Mouse (Mus musculus) CH12.LX (cell line): Measurements from ENCODE around the gene Hras. TPM values are rescaled to one million over a fixed set of nuclear protein-coding genes. Genes with fewer than 3 reads are reported as not detected.

Source experiments
- DNase-seq: peaks from one replicate; pipeline ENCODE4 v3.0.0-alpha.2; 2013; ENCODE audit errors: extremely low read depth
- H3K27ac ChIP-seq: 2 replicates; pipeline ENCODE4 v1.5.1; 2012; ENCODE audit warnings: low read depth, mild to moderate bottlenecking, control low read depth, moderate library complexity; ENCODE audit not compliant: insufficient read depth
- H3K27me3 ChIP-seq: replicated peaks from 2 replicates; pipeline ENCODE3; 2012; ENCODE audit warnings: inconsistent platforms
- H3K36me3 ChIP-seq, 2 experiments: replicated peaks in 1 of 2; 2 replicates each; pipeline versions ENCODE3 to v1.6.1; 2012; ENCODE audit warnings: inconsistent platforms in 1 of 2, low read length in 1 of 2, mild to moderate bottlenecking in 1 of 2, mixed read lengths in 1 of 2, moderate library complexity in 1 of 2; ENCODE audit not compliant: control insufficient read depth in 1 of 2, insufficient read depth in 1 of 2
- H3K4me1 ChIP-seq, 2 experiments: 2 replicates each; pipeline ENCODE4 v1.6.1; 2012; ENCODE audit warnings: inconsistent platforms in 1 of 2, moderate library complexity in 1 of 2; ENCODE audit not compliant: insufficient read depth in 2 of 2, control insufficient read depth in 1 of 2
- H3K4me2 ChIP-seq: 2 replicates; pipeline ENCODE4 v1.6.1; 2012; ENCODE audit warnings: low read depth, mild to moderate bottlenecking, control low read depth; ENCODE audit not compliant: poor library complexity, insufficient read depth, severe bottlenecking
- H3K4me3 ChIP-seq, 3 experiments: fragments of 150-350 bp in 1 of 3; sonication (generic) in 1 of 3; replicated peaks in 1 of 3; 2 replicates each; pipeline versions ENCODE3 to v1.5.1; 2011 to 2012; ENCODE audit warnings: low read depth in 2 of 3, low read length in 2 of 3, mild to moderate bottlenecking in 2 of 3, moderate library complexity in 2 of 3, control low read depth in 1 of 3, improper control_type of control experiment in 1 of 3, inconsistent platforms in 1 of 3, mixed read lengths in 1 of 3; ENCODE audit not compliant: poor library complexity in 1 of 3
- H3K79me2 ChIP-seq: replicated peaks from 2 replicates; pipeline ENCODE4 v1.6.1; 2012; ENCODE audit warnings: mild to moderate bottlenecking, moderate library complexity; ENCODE audit not compliant: control insufficient read depth, poor library complexity, insufficient read depth, severe bottlenecking; ENCODE audit errors: extremely low read depth
- H3K9ac ChIP-seq: 2 replicates; pipeline ENCODE4 v1.6.1; 2012; ENCODE audit warnings: low read depth, mild to moderate bottlenecking, control low read depth, moderate library complexity; ENCODE audit not compliant: insufficient read depth
- H3K9me3 ChIP-seq: replicated peaks from 2 replicates; pipeline ENCODE3; 2012; ENCODE audit warnings: low read length, inconsistent platforms, mixed read lengths
- BHLHE40 ChIP-seq: IDR thresholded peaks from 2 replicates; pipeline ENCODE4 v1.6.1; 2011; ENCODE audit warnings: mild to moderate bottlenecking, low read depth, low read length, improper control_type of control experiment
- CHD2 ChIP-seq: IDR thresholded peaks from 2 replicates; pipeline ENCODE4 v1.6.1; 2011; ENCODE audit warnings: low read length, improper control_type of control experiment
- CTCF ChIP-seq, 2 experiments: IDR thresholded peaks in 1 of 2; conservative IDR thresholded peaks in 1 of 2; 2 replicates each; pipeline ENCODE4 v1.5.1; 2011 to 2012; ENCODE audit warnings: low read depth in 2 of 2, low read length in 2 of 2, improper control_type of control experiment in 1 of 2, inconsistent platforms in 1 of 2, mild to moderate bottlenecking in 1 of 2, moderate library complexity in 1 of 2
- E2F4 ChIP-seq: IDR thresholded peaks from 2 replicates; pipeline ENCODE4 v1.6.1; 2011; ENCODE audit warnings: low read depth, low read length, improper control_type of control experiment; ENCODE audit not compliant: insufficient replicate concordance
- ELF1 ChIP-seq: IDR thresholded peaks from 2 replicates; pipeline ENCODE4 v1.6.1; 2014; ENCODE audit warnings: low read depth, mild to moderate bottlenecking, inconsistent platforms, low read length, improper control_type of control experiment
- EP300 ChIP-seq: IDR thresholded peaks from 2 replicates; pipeline ENCODE4 v1.6.1; 2011; ENCODE audit warnings: low read length, improper control_type of control experiment
- ETS1 ChIP-seq: conservative IDR thresholded peaks from 2 replicates; pipeline ENCODE4 v1.6.1; 2012; ENCODE audit warnings: low read depth, mild to moderate bottlenecking, inconsistent platforms, low read length, improper control_type of control experiment, moderate library complexity
- HCFC1 ChIP-seq: IDR thresholded peaks from 2 replicates; pipeline ENCODE4 v1.6.1; 2012; ENCODE audit warnings: low read depth, mild to moderate bottlenecking, inconsistent platforms, low read length, improper control_type of control experiment
- IRF4 ChIP-seq: IDR thresholded peaks from 2 replicates; pipeline ENCODE4 v1.6.1; 2014; ENCODE audit warnings: low read depth, mild to moderate bottlenecking, inconsistent platforms, low read length, improper control_type of control experiment
- JUN ChIP-seq: IDR thresholded peaks from 2 replicates; pipeline ENCODE4 v1.6.1; 2011; ENCODE audit warnings: low read depth, mild to moderate bottlenecking, low read length, improper control_type of control experiment, moderate library complexity; ENCODE audit not compliant: insufficient read depth
- KAT2A ChIP-seq: IDR thresholded peaks from 2 replicates; pipeline ENCODE4 v1.6.1; 2012; ENCODE audit warnings: low read length, improper control_type of control experiment, inconsistent platforms; ENCODE audit not compliant: insufficient replicate concordance
- MAX ChIP-seq: IDR thresholded peaks from 2 replicates; pipeline ENCODE4 v1.6.1; 2011; ENCODE audit warnings: low read length, improper control_type of control experiment
- MAZ ChIP-seq: IDR thresholded peaks from 2 replicates; pipeline ENCODE4 v1.6.1; 2012; ENCODE audit warnings: low read depth, mild to moderate bottlenecking, inconsistent platforms, low read length, improper control_type of control experiment, moderate library complexity
- MEF2A ChIP-seq: IDR thresholded peaks from 2 replicates; pipeline ENCODE4 v1.6.1; 2014; ENCODE audit warnings: low read depth, mild to moderate bottlenecking, inconsistent platforms, low read length, improper control_type of control experiment, borderline replicate concordance
- MXI1 ChIP-seq: IDR thresholded peaks from 2 replicates; pipeline ENCODE4 v1.6.1; 2011; ENCODE audit warnings: mild to moderate bottlenecking, low read depth, low read length, improper control_type of control experiment
- NELFE ChIP-seq: IDR thresholded peaks from 2 replicates; pipeline ENCODE4 v1.6.1; 2011; ENCODE audit warnings: low read depth, low read length, improper control_type of control experiment
- NRF1 ChIP-seq: IDR thresholded peaks from 2 replicates; pipeline ENCODE4 v1.6.1; 2014; ENCODE audit warnings: low read depth, mild to moderate bottlenecking, inconsistent platforms, low read length, improper control_type of control experiment, moderate library complexity
- POLR2A ChIP-seq: IDR thresholded peaks from 2 replicates; pipeline ENCODE4 v1.6.1; 2011; ENCODE audit warnings: low read depth, mild to moderate bottlenecking, improper control_type of control experiment, low read length
- POLR2AphosphoS2 ChIP-seq: IDR thresholded peaks from 2 replicates; pipeline ENCODE4 v1.6.1; 2011; ENCODE audit warnings: low read depth, low read length, improper control_type of control experiment
- RAD21 ChIP-seq: IDR thresholded peaks from 2 replicates; pipeline ENCODE4 v1.6.1; 2011; ENCODE audit warnings: low read depth, mild to moderate bottlenecking, low read length, improper control_type of control experiment, moderate library complexity
- RCOR1 ChIP-seq: conservative IDR thresholded peaks from 2 replicates; pipeline ENCODE4 v1.6.1; 2012; ENCODE audit warnings: low read depth, mild to moderate bottlenecking, inconsistent platforms, low read length, improper control_type of control experiment
- SIN3A ChIP-seq: IDR thresholded peaks from 2 replicates; pipeline ENCODE4 v1.6.1; 2012; ENCODE audit warnings: low read length, improper control_type of control experiment, inconsistent platforms
- TBP ChIP-seq: conservative IDR thresholded peaks from 2 replicates; pipeline ENCODE4 v1.6.1; 2011; ENCODE audit warnings: low read depth, low read length, improper control_type of control experiment
- TCF12 ChIP-seq: IDR thresholded peaks from 2 replicates; pipeline ENCODE4 v1.6.1; 2014; ENCODE audit warnings: low read depth, mild to moderate bottlenecking, inconsistent platforms, low read length, improper control_type of control experiment
- UBTF ChIP-seq: IDR thresholded peaks from 2 replicates; pipeline ENCODE4 v1.6.1; 2012; ENCODE audit warnings: low read depth, mild to moderate bottlenecking, inconsistent platforms, low read length, improper control_type of control experiment, moderate library complexity
- ZC3H11A ChIP-seq: IDR thresholded peaks from 2 replicates; pipeline ENCODE4 v1.6.1; 2012; ENCODE audit warnings: low read depth, mild to moderate bottlenecking, inconsistent platforms, low read length, improper control_type of control experiment
- ZKSCAN1 ChIP-seq: IDR thresholded peaks from 2 replicates; pipeline ENCODE4 v1.6.1; 2012; ENCODE audit warnings: low read depth, inconsistent platforms, low read length, improper control_type of control experiment, borderline replicate concordance
- ZMIZ1 ChIP-seq: IDR thresholded peaks from 2 replicates; pipeline ENCODE4 v1.6.1; 2012; ENCODE audit warnings: low read depth, mild to moderate bottlenecking, inconsistent platforms, low read length, improper control_type of control experiment
- ZNF384 ChIP-seq: IDR thresholded peaks from 2 replicates; pipeline ENCODE4 v1.6.1; 2012; ENCODE audit warnings: low read depth, low read length, improper control_type of control experiment, inconsistent platforms
- dilution Hi-C: fragments of 300-500 bp; cut with MboI; formaldehyde crosslinking; loops from 2 replicates; pipeline ENCODE4 v1.14.3; 2020; ENCODE audit warnings: low sequenced_read_pairs; ENCODE audit not compliant: extremely low pct_unique_long_range_greater_than_20kb, extremely low pct_ligation_motif_present
- in situ Hi-C: fragments of 300-500 bp; cut with MboI; formaldehyde crosslinking; loops from 3 replicates; pipeline ENCODE4 v1.14.3; 2019; ENCODE audit warnings: low sequenced_read_pairs, low pct_ligation_motif_present, low pct_unique_long_range_greater_than_20kb, mixed read lengths
- polyA plus RNA-seq: library from polyadenylated mRNA; unstranded; fragments of >175 nt; gene quantifications from 2 replicates; pipeline ENCODE4 v1.2.1, GENCODE M21; 2012; ENCODE audit warnings: low read depth; ENCODE audit not compliant: insufficient read length
- total RNA-seq, 2 experiments: library from RNA; depleted of rRNA; stranded (reverse); fragments of 300-350 nt in 1 of 2; fragments of >200 nt in 1 of 2; gene quantifications; 2 replicates each; pipeline ENCODE4 v1.2.3; 2012 to 2014

The Hras gene
- total RNA-seq (2012; rRNA removed) = 82.0 and 106 TPM in 2 replicates
- 43.6 and 48.9 TPM in 2 replicates for total RNA-seq (2014; rRNA removed)
- 71.3 and 86.3 TPM in 2 replicates for polyA plus RNA-seq

- dilution Hi-C loops (no loop called here), in situ Hi-C loops (no loop called here)
- peak; percentile 98 for DNase-seq
- Histone ChIP-seq H3K27me3 (no peaks in the 10 kb centered on the region), H3K9me3 (no peaks in the 10 kb centered on the region), H3K4me2 (peak within 1 kb of the TSS; percentile 86), H3K9ac (peak within 1 kb of the TSS; percentile 79), H3K4me1 (peaks cover 6 to 18% of the 10 kb centered on the region in 2 experiments), H3K27ac (peak within 1 kb of the TSS; percentile 8; the same call in 1 of the 2 replicates), H3K4me3 (peak within 1 kb of the TSS; percentile 85 to 87 (median 87)), H3K36me3 (peaks cover 31 to 36% of the 10 kb centered on the region in 2 experiments), H3K79me2 (no peaks in the 10 kb centered on the region)
- TF ChIP-seq MAX = peak; percentile 56
- TF ChIP-seq UBTF = peak; percentile 14; the same call in 1 of the 2 replicates
- no peak for TF ChIP-seq ETS1
- peak; percentile 90 for TF ChIP-seq ELF1
- peak; percentile 64; the same call in 1 of the 2 replicates for TF ChIP-seq HCFC1
- 0 out of 2 replicates have a peak, but pooled peaks have one; percentile 48 for TF ChIP-seq MAZ
- TF ChIP-seq ZKSCAN1 = no peak
- no peak for TF ChIP-seq JUN
- 0 out of 2 replicates have a peak, but pooled peaks have one; percentile 20 for TF ChIP-seq IRF4
- no peak for TF ChIP-seq EP300
- TF ChIP-seq MXI1 = no peak
- TF ChIP-seq CTCF (conservative IDR thresholded peaks at IDR 0.05 in 1 of 2, IDR thresholded peaks at IDR 0.05 in 1 of 2; ENCODE audit: low read depth in 2 of 2, low read length in 2 of 2) = no peak
- 0 out of 2 replicates have a peak, but pooled peaks have one; percentile 11 for TF ChIP-seq ZNF384
- no peak for TF ChIP-seq BHLHE40
- peak; percentile 60; the same call in 1 of the 2 replicates for TF ChIP-seq POLR2AphosphoS2
- TF ChIP-seq MEF2A = 0 out of 2 replicates have a peak, but pooled peaks have one; percentile 13
- TF ChIP-seq NRF1 = peak; percentile 50
- peak; percentile 78 for TF ChIP-seq TCF12
- no peak for TF ChIP-seq RCOR1
- no peak for TF ChIP-seq TBP
- TF ChIP-seq ZC3H11A = no peak
- 0 out of 2 replicates have a peak, but pooled peaks have one; percentile 63 for TF ChIP-seq KAT2A
- peak; percentile 78 for TF ChIP-seq ZMIZ1
- TF ChIP-seq NELFE = peak; percentile 88
- TF ChIP-seq E2F4 = no peak
- peak; percentile 89 for TF ChIP-seq CHD2
- TF ChIP-seq RAD21 = no peak
- no peak for TF ChIP-seq SIN3A
- TF ChIP-seq POLR2A = peak; percentile 79
Observed at GRCm38 (mm10) chr7:141193948-141194347, at the start of gene Hras, which contains the start of gene Lrrc56. Hras (minus strand) TSS chr7:141194005. Lrrc56 (plus strand) TSS chr7:141194157.
